Mouse (Mus musculus) megakaryocyte, embryonic 14.5 days (primary cell): ENCODE data around the gene Tacc2.

Experiments used
- FLI1 ChIP-seq: IDR thresholded peaks from 2 replicates; pipeline ENCODE4 v1.6.1; 2012; ENCODE audit warnings: low read length, inconsistent platforms, mixed read lengths
- GATA1 ChIP-seq: IDR thresholded peaks from 3 replicates; pipeline ENCODE4 v1.6.1; 2012; ENCODE audit warnings: mixed read lengths, low read length, inconsistent platforms, borderline replicate concordance

- TF ChIP-seq GATA1, result no peak
- TF ChIP-seq FLI1, result no peak
These were observed 59.0 kb downstream of the Tacc2 start for GRCm38 (mm10) chr7:130636274-130636673.
